Mouse (Mus musculus): ENCODE measurements around the gene Trir. TPM values are rescaled to one million over a fixed set of nuclear protein-coding genes. Genes with fewer than 3 reads are reported as not detected.
A peak's percentile ranks its signal among the peaks of the same experiment; 100 is the strongest.

Trir gene
- total RNA-seq, 1 experiment = 181 TPM

DNA sequence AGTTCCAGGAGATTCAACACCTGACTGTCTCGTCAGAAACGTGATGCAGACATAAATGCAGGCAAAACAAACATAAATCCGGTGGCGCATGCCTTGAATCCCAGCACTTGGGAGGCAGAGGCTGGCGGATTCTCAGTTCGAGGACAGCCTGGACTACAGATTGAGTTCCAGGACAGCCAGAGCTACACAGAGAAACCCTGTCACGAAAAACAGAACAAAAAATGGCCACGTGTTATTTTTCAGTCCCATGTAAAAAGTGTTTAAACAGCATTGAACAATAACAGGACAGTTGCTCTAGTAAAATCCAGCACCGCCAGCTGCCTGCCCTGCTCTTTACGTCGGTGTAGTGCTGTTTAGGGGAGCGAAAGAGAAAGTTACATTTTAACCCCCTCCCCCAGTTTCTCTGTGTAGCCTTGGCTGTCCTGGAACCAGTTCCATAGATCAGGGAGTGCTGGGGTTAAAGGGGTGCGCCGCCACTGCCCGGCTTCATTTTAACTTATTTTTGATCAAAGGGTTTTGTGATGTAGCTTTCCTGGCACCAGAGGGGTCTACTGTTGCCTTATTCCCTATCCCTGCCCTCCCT is 9.2 kb downstream of the Trir start:
- peak overlapping the region; percentile 99 for H3K9ac ChIP-seq (ENCODE audit: insufficient read depth, low read depth, low read length, poor library complexity, severe bottlenecking)
- no peak for TF ChIP-seq ZNF384 (IDR thresholded peaks at IDR 0.05; ENCODE audit: low read depth, low read length)
- no peak for TF ChIP-seq ZC3H11A (IDR thresholded peaks at IDR 0.05; ENCODE audit: borderline replicate concordance, low read depth, low read length)
- TF ChIP-seq MAFK (IDR thresholded peaks at IDR 0.05; ENCODE audit: insufficient read depth, low read depth, low read length) = no peak
- no peak for TF ChIP-seq HCFC1 (IDR thresholded peaks at IDR 0.05; ENCODE audit: borderline replicate concordance, insufficient read depth, low read length)
- no peak for TF ChIP-seq CHD2 (IDR thresholded peaks at IDR 0.05; ENCODE audit: low read depth, low read length)
- no peak for DNase-seq (ENCODE audit: low read depth, low spot score)
- peaks cover 0 to 9% of the 10 kb centered on the region in 2 experiments; a peak in 2 of 4 replicates for H3K4me1 ChIP-seq (ENCODE audit: control insufficient read depth in 2 of 2, insufficient read depth in 2 of 2, low read length in 2 of 2, poor library complexity in 1 of 2)
- H3K27ac ChIP-seq (ENCODE audit: insufficient read depth, low read depth, low read length, poor library complexity, severe bottlenecking) = peak overlapping the region; percentile 90
- H3K9me3 ChIP-seq (ENCODE audit: control insufficient read depth, insufficient read depth, low read depth, low read length) = no peaks in the 10 kb centered on the region
- peaks cover 19% of the 10 kb centered on the region for H3K36me3 ChIP-seq (ENCODE audit: control insufficient read depth, insufficient read depth, low read length, poor library complexity, severe bottlenecking)
- H3K4me3 ChIP-seq (ENCODE audit: insufficient read depth in 1 of 2, low read depth in 1 of 2, low read length in 2 of 2, poor library complexity in 1 of 2, severe bottlenecking in 1 of 2) = peak overlapping the region; percentile 77 to 96
- in situ Hi-C loops (cut with MboI; ENCODE audit: low sequenced_read_pairs in 2 of 2, unreplicated experiment in 2 of 2) = no loop called here

DNA sequence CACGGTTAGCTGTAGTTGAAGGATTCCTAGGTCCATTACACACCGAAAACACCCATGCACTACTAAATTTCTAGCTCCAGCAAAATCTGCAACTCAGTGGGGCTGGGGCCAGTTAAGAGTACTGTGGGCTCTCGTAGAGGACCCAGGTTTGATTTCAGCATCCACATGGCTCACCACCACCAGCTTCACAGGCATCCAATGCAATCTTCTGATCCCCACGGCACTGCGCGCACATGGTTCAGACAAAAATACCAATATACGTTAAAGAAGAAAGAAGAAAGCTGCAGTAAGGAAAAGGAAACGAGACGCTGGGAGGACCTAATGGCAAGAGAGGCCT is 9.7 kb downstream of the Trir start:
- no peak for DNase-seq (ENCODE audit: low read depth, low spot score)
- Histone ChIP-seq H3K4me3 (ENCODE audit: insufficient read depth in 1 of 2, low read depth in 1 of 2, low read length in 2 of 2, poor library complexity in 1 of 2, severe bottlenecking in 1 of 2) (peak overlapping the region; percentile 77 to 96), H3K27ac (ENCODE audit: insufficient read depth, low read depth, low read length, poor library complexity, severe bottlenecking) (peak overlapping the region; percentile 90), H3K36me3 (ENCODE audit: control insufficient read depth, insufficient read depth, low read length, poor library complexity, severe bottlenecking) (peaks cover 22% of the 10 kb centered on the region), H3K4me1 (ENCODE audit: control insufficient read depth in 2 of 2, insufficient read depth in 2 of 2, low read length in 2 of 2, poor library complexity in 1 of 2) (peaks cover 0 to 9% of the 10 kb centered on the region in 2 experiments; a peak in 2 of 4 replicates), H3K9me3 (ENCODE audit: control insufficient read depth, insufficient read depth, low read depth, low read length) (no peaks in the 10 kb centered on the region), H3K9ac (ENCODE audit: insufficient read depth, low read depth, low read length, poor library complexity, severe bottlenecking) (peak overlapping the region; percentile 99)
- in situ Hi-C loops (cut with MboI; ENCODE audit: low sequenced_read_pairs in 2 of 2, unreplicated experiment in 2 of 2) = no loop called here
- no peak for TF ChIP-seq ZC3H11A (IDR thresholded peaks at IDR 0.05; ENCODE audit: borderline replicate concordance, low read depth, low read length)
- no peak for TF ChIP-seq ZNF384 (IDR thresholded peaks at IDR 0.05; ENCODE audit: low read depth, low read length)
- no peak for TF ChIP-seq MAFK (IDR thresholded peaks at IDR 0.05; ENCODE audit: insufficient read depth, low read depth, low read length)
- no peak for TF ChIP-seq CHD2 (IDR thresholded peaks at IDR 0.05; ENCODE audit: low read depth, low read length)
- TF ChIP-seq HCFC1 (IDR thresholded peaks at IDR 0.05; ENCODE audit: borderline replicate concordance, insufficient read depth, low read length) = no peak

DNA sequence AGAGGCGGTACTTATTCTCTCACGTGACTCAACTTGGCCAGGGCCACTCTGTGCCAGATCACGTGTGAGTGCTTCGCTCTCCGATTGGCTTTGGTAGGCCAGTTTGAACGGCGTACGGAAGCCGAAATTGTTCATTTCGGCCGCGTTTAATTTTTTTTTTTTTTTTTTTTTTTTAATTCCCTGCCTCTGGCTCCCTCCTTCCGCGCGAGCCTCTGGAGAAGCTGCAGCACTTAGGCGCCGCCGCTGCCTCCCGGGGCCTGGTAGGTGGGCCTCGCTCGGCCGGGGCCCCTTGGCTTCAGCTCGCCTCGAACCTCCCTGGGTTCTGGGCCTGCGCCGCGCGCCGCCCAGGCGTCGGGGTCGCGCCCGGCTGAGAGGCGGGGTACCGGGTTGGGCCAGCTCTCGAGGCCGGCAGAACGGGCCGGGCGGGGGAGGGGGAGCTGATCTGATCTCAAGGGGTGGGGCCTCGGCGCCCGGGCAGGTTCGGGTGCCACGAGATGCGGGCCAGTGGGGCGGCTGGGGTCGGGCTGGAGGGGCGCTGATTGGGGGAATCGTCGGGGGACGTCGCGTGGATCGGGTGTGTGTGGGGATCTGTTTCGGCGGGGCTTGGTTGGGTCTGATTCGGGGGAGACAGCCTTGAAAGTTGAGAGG is 10.2 kb downstream of the Trir start, which contains the start of gene Tnpo2:
Gene Tnpo2, plus strand, starts transcription at position 198 of the 648 bp plus-strand sequence.
- no peaks in the 10 kb centered on the region for H3K9me3 ChIP-seq (ENCODE audit: control insufficient read depth, insufficient read depth, low read depth, low read length)
- in situ Hi-C loops (cut with MboI; ENCODE audit: low sequenced_read_pairs in 2 of 2, unreplicated experiment in 2 of 2) = no loop called here
- peaks cover 18% of the 10 kb centered on the region for H3K36me3 ChIP-seq (ENCODE audit: control insufficient read depth, insufficient read depth, low read length, poor library complexity, severe bottlenecking)
- TF ChIP-seq CHD2 (IDR thresholded peaks at IDR 0.05; ENCODE audit: low read depth, low read length) (no peak; the same call in 1 of the 2 replicates), HCFC1 (IDR thresholded peaks at IDR 0.05; ENCODE audit: borderline replicate concordance, insufficient read depth, low read length) (peak; percentile 74; the same call in 1 of the 2 replicates), MAFK (IDR thresholded peaks at IDR 0.05; ENCODE audit: insufficient read depth, low read depth, low read length) (0 out of 2 replicates have a peak, but pooled peaks have one; percentile 48), ZNF384 (IDR thresholded peaks at IDR 0.05; ENCODE audit: low read depth, low read length) (peak; percentile 100), ZC3H11A (IDR thresholded peaks at IDR 0.05; ENCODE audit: borderline replicate concordance, low read depth, low read length) (no peak)
- peak within 1 kb of the TSS; percentile 77 to 96 for H3K4me3 ChIP-seq (ENCODE audit: insufficient read depth in 1 of 2, low read depth in 1 of 2, low read length in 2 of 2, poor library complexity in 1 of 2, severe bottlenecking in 1 of 2)
- peak; percentile 90 for DNase-seq (ENCODE audit: low read depth, low spot score)
- H3K27ac ChIP-seq (ENCODE audit: insufficient read depth, low read depth, low read length, poor library complexity, severe bottlenecking) = peak within 1 kb of the TSS; percentile 97
- H3K4me1 ChIP-seq (ENCODE audit: control insufficient read depth in 2 of 2, insufficient read depth in 2 of 2, low read length in 2 of 2, poor library complexity in 1 of 2) = peaks cover 0 to 9% of the 10 kb centered on the region in 2 experiments; a peak in 2 of 4 replicates
- peak within 1 kb of the TSS; percentile 99 for H3K9ac ChIP-seq (ENCODE audit: insufficient read depth, low read depth, low read length, poor library complexity, severe bottlenecking)

DNA sequence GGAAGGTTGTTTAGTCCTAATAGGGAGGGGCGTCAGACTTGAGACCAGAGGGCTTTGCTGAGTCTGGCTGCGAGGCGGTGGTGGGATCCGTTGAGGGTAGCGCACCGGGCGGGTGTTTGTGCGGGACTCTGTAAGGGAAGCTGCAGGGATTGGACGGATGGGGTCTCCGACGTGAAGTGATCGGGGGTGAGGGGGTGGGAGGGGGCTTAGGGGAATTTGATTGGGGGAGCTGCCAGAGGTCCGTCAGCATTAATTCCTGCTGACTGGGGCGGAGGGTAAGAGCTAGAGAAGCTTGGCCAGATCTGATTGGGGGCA is 10.7 kb downstream of the Trir start:
- DNase-seq (ENCODE audit: low read depth, low spot score) = no peak
- in situ Hi-C loops (cut with MboI; ENCODE audit: low sequenced_read_pairs in 2 of 2, unreplicated experiment in 2 of 2) = no loop called here
- Histone ChIP-seq H3K4me1 (ENCODE audit: control insufficient read depth in 2 of 2, insufficient read depth in 2 of 2, low read length in 2 of 2, poor library complexity in 1 of 2) (peaks cover 0 to 9% of the 10 kb centered on the region in 2 experiments; a peak in 2 of 4 replicates), H3K36me3 (ENCODE audit: control insufficient read depth, insufficient read depth, low read length, poor library complexity, severe bottlenecking) (peaks cover 18% of the 10 kb centered on the region), H3K27ac (ENCODE audit: insufficient read depth, low read depth, low read length, poor library complexity, severe bottlenecking) (peak overlapping the region; percentile 97), H3K4me3 (ENCODE audit: insufficient read depth in 1 of 2, low read depth in 1 of 2, low read length in 2 of 2, poor library complexity in 1 of 2, severe bottlenecking in 1 of 2) (peak overlapping the region; percentile 77 to 96), H3K9ac (ENCODE audit: insufficient read depth, low read depth, low read length, poor library complexity, severe bottlenecking) (peak overlapping the region; percentile 99), H3K9me3 (ENCODE audit: control insufficient read depth, insufficient read depth, low read depth, low read length) (no peaks in the 10 kb centered on the region)
- TF ChIP-seq MAFK (IDR thresholded peaks at IDR 0.05; ENCODE audit: insufficient read depth, low read depth, low read length) (peak; percentile 29; the same call in 1 of the 2 replicates), CHD2 (IDR thresholded peaks at IDR 0.05; ENCODE audit: low read depth, low read length) (no peak)
